Comparison of ENCODE assay signal across 8 mouse cellular contexts in genomic region chr14:74643296-74643695, GRCm38 (mm10). TPM values are rescaled to one million over a fixed set of nuclear protein-coding genes. Genes with fewer than 3 reads are reported as not detected.
DNase-seq lines count a peak whose midpoint lies in the region; ATAC-seq lines count a peak whose summit lies in the region.

No protein-coding gene starts in this region.

- peaks cover 26% of the 10 kb centered on the region for H3K4me1 ChIP-seq in forebrain, embryonic 10.5 days
- H3K4me1 ChIP-seq in heart, embryonic 15.5 days (replicated peaks), result peaks cover 34% of the 10 kb centered on the region
- H3K4me1 ChIP-seq in liver, embryonic 12.5 days, result peaks cover 36% of the 10 kb centered on the region

- ATAC-seq in CD4-positive, CD25-positive, alpha-beta regulatory T cell, adult 4 months, result peak; percentile 36
- ATAC-seq in heart, embryonic 15.5 days (replicated peaks; ENCODE audit: insufficient number of reproducible peaks, insufficient read depth, low FRiP score, low read depth), result no peak
- peak; percentile 63 for ATAC-seq in liver, embryonic 12.5 days

- under 1% methylated on average over 4 of the region's 4 CpGs for WGBS in forebrain, embryonic 10.5 days
- WGBS in heart, embryonic 15.5 days, result 2% methylated on average over 4 of the region's 4 CpGs
- WGBS in liver, embryonic 12.5 days (ENCODE audit: insufficient replicate concordance), result 2% methylated on average over 4 of the region's 4 CpGs

- peak; percentile 90 for DNase-seq in c-Kit-positive CD71-negative TER-119-negative erythroid progenitor cells, embryonic 14.5 days (ENCODE audit: low read depth)
- peak; percentile 77 for DNase-seq in forebrain, embryonic 10.5 days (ENCODE audit: extremely low spot score, low spot score)
- DNase-seq in kidney, postnatal 14 days, result peak; percentile 85
- DNase-seq in naive thymus-derived CD4-positive, alpha-beta T cell, adult 2 months (ENCODE audit: low read depth), result peak; percentile 69
- peak; percentile 77 for DNase-seq in splenic B cell, adult 2 months (ENCODE audit: low read depth, low spot score)

- H3K4me2 ChIP-seq in heart, embryonic 15.5 days, result peak overlapping the region; percentile 83
- peak overlapping the region; percentile 56 for H3K4me2 ChIP-seq in liver, embryonic 12.5 days

- no peaks in the 10 kb centered on the region for H3K9me3 ChIP-seq in forebrain, embryonic 10.5 days
- no peaks in the 10 kb centered on the region for H3K9me3 ChIP-seq in heart, embryonic 15.5 days (replicated peaks)
- no peaks in the 10 kb centered on the region for H3K9me3 ChIP-seq in liver, embryonic 12.5 days (replicated peaks)

- no peaks in the 10 kb centered on the region for H3K36me3 ChIP-seq in forebrain, embryonic 10.5 days (replicated peaks)
- H3K36me3 ChIP-seq in heart, embryonic 15.5 days, result no peaks in the 10 kb centered on the region
- H3K36me3 ChIP-seq in liver, embryonic 12.5 days, result no peaks in the 10 kb centered on the region
- no peaks in the 10 kb centered on the region for H3K36me3 ChIP-seq in splenic B cell, adult 2 months (ENCODE audit: control insufficient read depth, insufficient read depth, low read length, poor library complexity, severe bottlenecking)

- no peak overlapping the region for H3K9ac ChIP-seq in heart, embryonic 15.5 days
- H3K9ac ChIP-seq in liver, embryonic 12.5 days, result no peak overlapping the region

- peaks cover 44% of the 10 kb centered on the region for H3K27me3 ChIP-seq in forebrain, embryonic 10.5 days (ENCODE audit: poor library complexity, severe bottlenecking)
- no peaks in the 10 kb centered on the region for H3K27me3 ChIP-seq in heart, embryonic 15.5 days
- peaks cover 39% of the 10 kb centered on the region for H3K27me3 ChIP-seq in liver, embryonic 12.5 days (replicated peaks)
- H3K27me3 ChIP-seq in splenic B cell, adult 2 months (ENCODE audit: control insufficient read depth, insufficient read depth, low read length, poor library complexity, severe bottlenecking), result peaks cover 1% of the 10 kb centered on the region; the same call in 1 of the 2 replicates

- no peak overlapping the region for H3K27ac ChIP-seq in forebrain, embryonic 10.5 days
- no peak overlapping the region for H3K27ac ChIP-seq in heart, embryonic 15.5 days
- no peak overlapping the region for H3K27ac ChIP-seq in liver, embryonic 12.5 days

- H3K4me3 ChIP-seq in forebrain, embryonic 10.5 days, result no peak overlapping the region
- H3K4me3 ChIP-seq in heart, embryonic 15.5 days, result peak overlapping the region; percentile 33
- peak overlapping the region; percentile 25; the same call in 1 of the 2 replicates for H3K4me3 ChIP-seq in liver, embryonic 12.5 days

RNA-seq across cellular contexts. Expression of gene Htr2a, which starts 2.7 kb away (rescaled TPM):
- not detected for polyA plus RNA-seq in CD4-positive, CD25-positive, alpha-beta regulatory T cell, adult 4 months (2017; shearing (Covaris generic))
- 0.12 and 0.26 TPM in 2 replicates for polyA plus RNA-seq in forebrain, embryonic 10.5 days (2016; fragmentation: Nextera tagmentation; extraction: Ambion mirVana)
- polyA plus RNA-seq in heart, embryonic 15.5 days (2015; fragmentation: Nextera tagmentation; extraction: Ambion mirVana), result 0.66 and 0.77 TPM in 2 replicates
- 0.29 and 0.31 TPM in 2 replicates for polyA plus RNA-seq in liver, embryonic 12.5 days (2016; fragmentation: Nextera tagmentation; extraction: Ambion mirVana)
